Mouse (Mus musculus) ES-Bruce4 (cell line): ENCODE measurements around the gene Zfp462.

Source experiments
- CTCF ChIP-seq: IDR thresholded peaks from one replicate; pipeline ENCODE4 v1.8.1; 2011; ENCODE audit warnings: low read depth, low read length
- POLR2A ChIP-seq: IDR thresholded peaks from one replicate; pipeline ENCODE4 v1.8.1; 2011; ENCODE audit warnings: low read length; ENCODE audit not compliant: insufficient read depth

GRCm38 (mm10) chr4:54998146-54998841 lies 53.4 kb downstream of the Zfp462 start:
- TF ChIP-seq POLR2A (no peak), CTCF (no peak)
